Mouse (Mus musculus): ENCODE results near the gene Zbtb20.

GRCm38 (mm10) chr16:43566511-43566910 is 690.8 kb downstream of the Zbtb20 start:
- TF ChIP-seq POLR2A (IDR thresholded peaks at IDR 0.05; ENCODE audit: insufficient read depth, low read depth, low read length) (no peak), CTCF (IDR thresholded peaks at IDR 0.05; ENCODE audit: insufficient read depth, low read depth, low read length) (no peak)

Data from olfactory bulb, adult 2 months (tissue).